Mouse (Mus musculus) liver, embryonic 13.5 days (tissue): ENCODE data around the gene Scpep1. TPM values are rescaled to one million over a fixed set of nuclear protein-coding genes. Genes with fewer than 3 reads are reported as not detected.

Source experiments
- polyA plus RNA-seq: library from polyadenylated mRNA; unstranded; fragments of >200 nt; fragmentation: Nextera tagmentation; extraction: Ambion mirVana; gene quantifications from 2 replicates; pipeline ENCODE4 v1.2.1, GENCODE M21; 2015

The Scpep1 gene
- polyA plus RNA-seq, 1 experiment from 2014 or later = 40.4 TPM

Other genes with a start within 250 kb of the Scpep1 start
- gene Msi2, start 237.0 kb downstream of the Scpep1 start, polyA plus RNA-seq = 3.9 TPM in 2 replicates
- gene Akap1, start 90.9 kb downstream of the Scpep1 start, polyA plus RNA-seq = 9.2 and 11.4 TPM in 2 replicates
- gene Elobl, start 11.5 kb upstream of the Scpep1 start, polyA plus RNA-seq = not detected in 2 replicates
- 5.6 and 7.1 TPM in 2 replicates for gene Coil, start 14.8 kb upstream of the Scpep1 start, polyA plus RNA-seq
- gene Trim25, start 43.9 kb upstream of the Scpep1 start, polyA plus RNA-seq = 18.0 and 20.6 TPM in 2 replicates
- 0.69 and 0.82 TPM in 2 replicates for gene Dgke, start 111.4 kb upstream of the Scpep1 start, polyA plus RNA-seq
- gene Gm525, start 118.4 kb upstream of the Scpep1 start, polyA plus RNA-seq = not detected in 2 replicates